Mouse (Mus musculus) ovary, adult 18-20 months (tissue): ENCODE measurements around the gene Olfr1371.
A peak's percentile ranks its signal among the peaks of the same experiment; 100 is the strongest.

Source experiments
- DNase-seq: peaks from one replicate; pipeline ENCODE4 v3.0.0; 2022; ENCODE audit warnings: low spot score, mixed read lengths

Gene Olfr1371

DNA sequence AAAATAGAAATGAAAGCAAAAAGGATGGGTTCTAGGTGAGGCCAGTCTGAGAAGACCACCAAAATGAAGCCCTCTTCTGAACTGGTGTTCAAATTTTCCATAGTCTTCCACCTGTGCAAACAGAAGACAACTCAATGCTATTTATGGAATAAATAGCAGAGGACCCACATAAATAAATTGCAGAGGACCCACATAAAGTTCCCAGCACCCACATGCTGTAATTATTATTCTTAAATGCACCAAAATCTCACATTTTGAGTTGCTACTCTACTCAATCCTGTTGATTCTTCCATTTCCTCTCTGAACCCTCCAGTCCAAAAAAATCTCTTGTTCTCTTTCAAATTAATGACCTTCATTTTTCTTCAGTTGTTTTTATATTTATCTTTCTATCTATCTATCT, at the start of gene Olfr1371:
TSS of gene Olfr1371 (minus strand) at position 101 of the 400 bp plus-strand sequence.
- no peak for DNase-seq

DNA sequence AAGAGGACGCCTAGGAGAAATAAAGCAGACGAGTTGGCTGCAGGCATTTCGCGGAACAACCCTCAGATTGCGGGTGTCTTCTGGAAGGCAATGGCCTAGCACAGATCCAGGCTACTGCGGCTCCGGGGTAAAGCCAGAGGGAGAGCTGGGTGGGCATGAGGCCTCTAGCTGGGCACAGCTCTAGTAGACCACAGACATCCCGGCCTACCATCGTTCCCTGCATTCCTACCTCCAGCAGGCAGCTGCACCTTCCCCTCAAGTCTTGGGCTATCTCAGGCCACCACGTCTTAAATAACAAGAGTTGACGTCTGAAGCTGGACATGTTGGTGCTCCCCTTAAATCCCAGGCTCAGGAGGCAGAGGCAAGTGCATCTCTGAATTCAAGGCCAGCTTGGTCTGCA, 48.6 kb upstream of the Olfr1371 start:
- DNase-seq: no peak

DNA sequence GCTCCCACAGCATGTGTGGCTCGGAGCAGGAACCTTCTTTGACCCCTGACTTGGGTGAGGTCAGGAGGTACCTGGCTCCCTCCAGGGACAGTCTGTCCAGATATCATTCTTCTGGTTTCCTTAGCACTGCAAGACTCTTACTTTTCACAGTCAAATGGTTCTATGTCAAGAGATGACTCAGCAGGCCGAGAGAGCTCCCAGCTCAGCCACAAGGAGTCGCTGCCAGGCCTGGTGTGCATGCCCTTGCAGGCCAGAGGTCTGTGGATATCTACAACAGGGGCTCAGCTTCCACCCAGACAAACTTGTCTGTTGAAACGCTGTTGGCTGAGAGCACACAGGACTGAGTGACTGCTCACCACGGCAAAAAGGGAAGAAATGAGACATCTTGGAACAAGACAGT, 48.1 kb upstream of the Olfr1371 start:
- DNase-seq: peak; percentile 43

DNA sequence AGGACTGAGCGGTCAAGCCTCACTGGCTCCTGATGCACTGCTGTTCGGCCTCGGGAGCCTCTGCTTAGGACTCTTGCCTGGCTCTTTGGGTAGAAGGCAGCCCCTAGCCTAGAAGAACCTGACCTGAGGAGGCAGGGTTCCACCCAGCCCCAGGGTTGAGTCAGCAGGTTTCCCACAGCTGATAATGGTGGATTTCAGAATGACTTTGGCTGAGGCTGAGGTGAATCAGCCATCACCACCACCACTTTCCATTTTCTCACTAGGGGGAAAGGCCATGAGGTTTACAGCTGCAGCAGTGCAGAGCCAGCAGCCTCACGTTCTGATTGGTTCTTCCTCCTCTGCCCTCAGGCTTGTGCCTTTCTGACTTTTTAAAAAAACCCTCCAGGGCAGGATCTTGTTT, 47.1 kb upstream of the Olfr1371 start:
- DNase-seq: no peak

DNA sequence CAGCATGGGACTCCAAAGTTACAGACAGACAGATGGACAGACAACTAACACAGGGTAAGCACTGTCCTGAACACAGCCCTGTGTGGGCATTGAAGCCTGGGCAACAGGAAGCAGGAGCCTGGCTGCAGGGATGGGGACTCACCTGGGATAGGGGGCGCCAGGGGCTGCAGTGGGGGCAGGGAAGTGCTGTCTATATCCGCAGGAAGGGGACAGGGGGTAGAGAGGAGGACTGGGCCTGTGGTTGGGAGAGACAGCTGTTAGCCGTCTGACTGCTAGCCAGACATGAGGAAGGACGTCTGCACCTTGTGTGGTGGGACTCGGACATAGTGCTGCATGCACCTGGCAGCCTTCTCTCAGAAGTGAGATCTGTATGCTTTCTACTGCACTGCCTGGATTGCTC, 44.9 kb upstream of the Olfr1371 start:
- DNase-seq: no peak

DNA sequence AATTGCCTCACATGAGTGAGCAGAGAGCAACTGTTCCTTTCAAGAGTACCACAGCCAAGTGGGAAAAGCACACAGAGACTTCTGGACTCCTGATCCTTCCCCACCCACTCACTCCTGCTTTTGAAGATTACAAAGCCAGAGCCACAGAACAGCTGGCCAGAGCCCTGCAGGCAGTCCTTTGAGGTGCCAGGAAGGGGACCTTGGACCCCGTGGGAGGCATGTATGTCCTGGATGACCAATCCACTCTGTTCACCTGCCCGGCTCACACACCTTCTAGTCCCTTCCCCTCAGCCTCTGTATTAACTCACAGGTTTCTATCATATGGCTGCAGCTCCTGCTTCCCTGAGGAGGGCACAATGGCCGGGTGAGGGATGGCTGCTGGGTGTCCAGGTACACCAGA, 43.6 kb upstream of the Olfr1371 start:
- no peak for DNase-seq

DNA sequence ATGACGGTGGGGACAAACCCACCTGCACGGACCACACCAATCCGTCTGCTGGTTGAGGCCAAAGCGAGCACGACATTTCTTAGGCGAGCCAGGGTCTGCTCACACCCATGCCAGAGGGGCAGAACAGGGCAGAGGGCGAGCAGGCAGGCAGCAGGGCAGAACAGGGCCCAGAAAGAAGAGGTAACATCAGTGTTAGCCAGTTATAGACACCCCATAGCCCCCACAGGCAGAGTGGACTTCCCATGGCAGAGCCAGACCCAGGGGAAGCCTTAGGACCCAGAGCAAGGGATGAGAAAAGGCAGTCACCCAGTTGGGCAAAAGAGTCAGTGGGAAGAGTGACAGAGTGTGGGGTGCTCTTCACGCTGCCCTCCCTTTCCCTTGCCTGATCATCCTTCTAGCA, 41.3 kb upstream of the Olfr1371 start:
- DNase-seq: no peak

DNA sequence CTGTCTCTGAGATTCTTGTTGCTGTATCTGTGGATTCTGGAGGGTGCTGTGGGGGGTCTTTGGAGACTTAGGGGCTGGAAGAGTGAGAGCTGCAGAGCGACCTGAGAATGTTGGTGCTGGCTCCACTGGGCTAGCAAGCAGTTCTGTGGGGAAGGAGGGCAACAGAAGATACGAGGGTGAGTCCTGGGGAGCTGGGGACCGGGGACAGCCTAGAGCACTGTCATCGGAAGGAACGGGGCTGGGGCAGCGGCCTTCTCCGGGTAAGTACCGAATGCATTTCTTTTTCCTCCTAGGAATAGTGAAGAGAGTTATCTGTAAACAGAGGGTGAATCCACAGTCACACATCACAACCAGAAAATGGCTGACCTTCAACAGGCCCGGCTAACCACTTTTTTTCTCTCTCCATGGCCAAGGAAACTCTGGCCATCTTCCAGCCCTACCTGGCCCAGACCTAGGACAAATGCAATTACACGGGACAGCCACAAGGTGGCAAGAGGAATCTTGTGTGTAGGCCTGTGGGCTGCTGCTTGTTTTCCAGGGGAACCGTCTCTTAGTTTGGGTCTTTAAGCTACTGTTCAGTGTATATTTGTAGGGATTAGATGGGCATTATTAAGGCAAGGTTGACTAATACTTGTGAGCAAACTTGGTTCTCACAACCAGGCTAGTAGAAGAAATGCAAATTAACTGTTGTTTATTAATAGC, 40.0 kb upstream of the Olfr1371 start:
- DNase-seq: peak; percentile 61

DNA sequence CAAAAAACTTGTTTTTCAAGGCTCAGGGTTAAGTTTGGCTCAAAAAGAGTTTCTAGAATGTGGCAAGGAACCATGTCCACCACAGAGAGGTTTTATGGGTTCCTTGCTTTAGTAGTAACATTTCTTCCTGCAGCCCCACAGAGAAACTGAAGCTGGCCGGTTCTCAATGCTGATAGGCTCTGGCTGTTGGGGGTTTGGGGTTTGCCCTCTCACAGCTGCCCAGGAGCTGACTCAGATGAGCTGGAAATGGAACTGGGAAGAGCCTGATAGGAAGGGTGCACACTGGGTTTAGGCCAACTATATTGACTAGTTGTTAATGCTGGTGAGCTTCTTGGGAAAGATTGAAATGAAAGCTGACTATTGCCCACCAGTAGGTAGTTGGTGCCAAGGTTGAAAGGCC, 38.9 kb upstream of the Olfr1371 start:
- no peak for DNase-seq

DNA sequence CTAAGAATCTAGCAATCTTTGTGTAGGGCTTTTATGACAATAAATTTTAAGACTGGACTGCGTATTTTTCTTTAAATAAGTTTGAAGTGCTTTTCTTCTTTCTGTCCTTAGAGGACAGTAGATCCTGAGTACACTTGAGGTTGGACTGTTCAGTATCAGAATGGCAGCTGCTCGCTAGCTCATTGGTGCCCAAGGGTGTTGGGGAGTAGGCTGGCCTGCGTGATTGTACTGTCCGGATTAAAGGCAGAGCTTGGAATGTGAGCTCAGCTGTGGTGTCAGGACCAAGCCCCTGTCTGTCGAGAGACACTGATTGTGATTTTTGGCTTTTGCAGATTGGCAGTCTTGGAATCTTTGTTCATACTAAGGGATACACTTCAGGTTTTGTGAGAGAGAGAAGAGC, 38.0 kb upstream of the Olfr1371 start:
- no peak for DNase-seq

DNA sequence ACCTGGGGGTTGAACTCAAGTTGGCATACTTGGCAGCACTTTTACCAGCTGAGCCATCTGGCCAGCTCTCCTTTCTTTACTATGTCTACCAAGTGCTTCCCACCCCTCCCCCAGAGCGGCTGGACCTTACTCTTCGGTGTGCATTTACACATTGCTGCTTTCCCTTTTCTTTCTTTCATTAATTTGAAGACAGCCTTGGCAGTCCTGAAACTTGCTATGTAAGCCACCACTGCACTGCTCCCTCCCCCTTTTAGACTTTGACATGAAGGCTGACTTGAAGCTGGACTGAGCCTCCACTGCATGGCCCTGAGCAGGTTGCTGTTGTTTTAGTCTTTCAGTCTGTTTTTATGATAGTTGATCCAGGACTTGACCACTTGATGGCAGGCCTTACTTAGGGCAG, 35.7 kb upstream of the Olfr1371 start:
- no peak for DNase-seq

DNA sequence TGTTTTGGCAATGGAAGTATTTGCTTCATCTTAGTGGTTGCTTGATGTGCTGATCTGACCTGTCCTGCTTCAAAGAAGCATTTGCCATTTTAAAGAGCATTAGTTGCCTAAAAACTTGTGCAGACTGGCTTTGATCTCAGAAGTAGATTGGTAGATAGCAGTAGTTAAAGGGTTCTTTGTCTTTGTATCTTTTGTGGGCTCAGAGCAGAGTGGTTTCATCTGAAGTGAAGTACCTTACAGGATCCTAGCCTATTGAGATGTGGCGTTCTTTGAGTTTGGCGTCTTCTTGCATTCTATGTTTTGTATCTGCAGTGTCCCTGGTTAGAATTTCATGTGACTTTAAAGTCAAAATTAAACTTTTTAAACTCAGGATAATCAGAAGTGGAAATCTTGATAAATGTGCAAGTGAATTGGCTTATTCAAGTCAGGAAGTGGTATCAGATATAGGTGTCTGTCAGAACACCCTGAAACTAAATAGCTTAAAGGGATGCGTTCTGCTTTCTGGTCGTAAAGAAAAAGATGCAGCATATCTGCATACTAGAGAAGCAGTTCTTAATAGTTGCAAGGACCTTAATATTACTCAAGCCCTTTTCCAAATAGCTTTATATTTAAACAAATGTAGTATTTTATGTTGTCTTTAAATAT, 27.2 kb upstream of the Olfr1371 start:
- no peak for DNase-seq

DNA sequence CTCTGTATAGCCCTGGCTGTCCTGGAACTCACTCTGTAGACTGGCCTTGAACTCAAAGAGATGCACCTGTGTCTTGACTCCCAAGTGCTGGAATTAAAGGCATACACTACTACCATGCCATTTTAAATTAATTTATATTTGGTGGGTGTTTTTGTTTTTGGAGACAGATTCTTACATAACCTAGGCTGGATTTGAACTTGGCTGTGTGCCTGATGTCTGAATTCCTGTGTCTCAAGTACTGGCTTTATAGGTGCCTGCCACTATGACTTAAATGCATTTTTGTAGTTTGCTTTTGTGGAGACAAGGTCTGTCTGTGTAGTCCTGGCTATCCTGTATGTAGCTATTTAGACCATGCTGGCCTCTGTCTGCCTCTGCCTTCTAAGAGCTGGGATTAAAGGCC, 20.7 kb upstream of the Olfr1371 start:
- no peak for DNase-seq

DNA sequence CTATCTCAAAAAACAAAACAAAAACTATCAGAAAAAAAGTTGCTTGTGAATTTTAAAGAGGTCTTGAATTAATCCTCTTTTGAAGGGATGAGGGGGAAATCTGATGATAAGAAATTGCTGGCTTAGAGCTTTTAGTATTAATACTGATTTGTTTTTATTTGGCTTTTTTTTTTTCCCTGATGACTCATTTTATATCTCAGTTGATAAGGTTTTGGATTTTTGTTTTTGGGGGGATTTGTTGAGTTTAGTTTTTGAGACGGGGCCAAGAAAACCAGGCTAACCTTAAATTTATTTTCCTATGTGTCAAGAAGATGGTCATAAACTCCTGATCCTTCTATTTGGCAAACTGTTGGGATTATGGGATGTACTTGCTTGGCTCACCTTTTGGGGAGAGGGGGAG, 20.1 kb upstream of the Olfr1371 start:
- no peak for DNase-seq

DNA sequence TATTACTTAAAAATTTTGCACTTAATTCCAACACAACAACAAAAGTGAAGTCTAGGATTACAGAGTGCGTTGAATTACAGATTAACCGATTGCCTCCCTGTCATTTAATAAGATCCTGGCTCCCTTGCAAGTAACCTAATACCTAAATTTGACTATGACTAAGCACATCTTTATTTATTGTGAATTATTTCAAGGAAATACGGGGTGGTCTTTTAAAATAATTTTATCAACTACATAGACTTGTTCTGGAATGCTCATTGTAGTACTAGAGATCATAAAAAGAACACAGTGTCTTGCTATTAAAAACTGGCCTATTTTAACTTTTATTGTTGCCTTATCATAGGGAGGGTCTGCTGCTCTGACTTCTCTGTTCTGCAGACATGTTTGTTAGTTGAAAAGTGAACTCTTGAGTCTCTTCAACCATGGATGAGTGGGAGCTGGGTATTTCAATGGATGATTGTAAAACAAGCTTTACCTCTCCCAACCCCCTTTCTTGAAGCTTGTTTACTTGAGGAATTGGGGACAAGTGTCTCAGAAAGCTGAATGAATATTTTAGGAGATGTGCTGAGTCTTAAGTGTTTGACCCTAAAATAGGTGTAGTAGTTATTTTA, 19.4 kb upstream of the Olfr1371 start:
- DNase-seq: no peak

DNA sequence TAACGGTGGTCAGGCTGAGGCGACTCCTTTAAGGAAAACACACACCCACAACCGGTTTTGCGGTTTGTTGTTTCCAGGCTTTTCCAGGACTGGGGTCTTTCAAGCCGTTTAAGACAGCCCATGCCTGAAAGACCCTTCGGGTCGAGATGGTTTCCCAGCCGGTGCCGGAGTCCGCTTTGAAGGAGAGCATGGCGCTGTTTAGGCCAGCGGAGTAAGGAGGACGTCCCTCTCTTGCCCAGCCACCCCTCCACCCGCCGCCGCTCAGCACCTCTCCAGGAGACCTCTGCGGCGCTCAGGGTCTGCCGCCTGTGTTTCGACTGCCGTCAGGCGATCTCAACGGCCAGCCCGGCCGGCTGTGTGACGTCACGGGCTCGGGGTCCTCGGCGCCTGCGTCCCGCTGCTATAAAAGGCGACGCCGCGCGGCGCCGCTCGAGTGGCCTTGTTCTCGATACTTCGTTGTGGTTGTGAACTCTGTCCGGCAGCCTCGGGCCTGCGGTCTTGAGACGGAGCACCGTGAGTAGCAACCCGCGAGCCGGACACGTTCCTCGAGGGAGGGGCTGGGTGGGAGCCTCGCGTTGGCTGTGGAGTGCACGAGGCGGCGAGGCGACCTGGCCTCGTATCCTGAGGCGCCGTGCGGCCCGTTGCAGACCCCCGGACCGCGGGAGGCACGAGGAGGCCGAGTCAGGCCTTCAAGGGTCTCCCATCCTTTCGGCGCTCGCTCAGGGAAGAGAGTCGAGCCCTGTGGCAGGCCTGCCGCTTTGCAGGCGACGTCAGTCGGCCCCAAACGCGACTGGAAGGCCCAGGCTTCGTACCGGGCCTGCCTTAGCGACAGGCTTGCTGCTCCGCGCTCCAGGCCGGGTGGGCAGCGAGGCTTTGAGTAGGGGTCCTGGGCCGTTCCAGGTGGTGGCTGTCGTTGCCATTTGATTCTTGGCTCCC, 18.1 kb upstream of the Olfr1371 start, which contains the start of gene Skp1a:
TSS of gene Skp1a (plus strand) at position 390 of the 936 bp plus-strand sequence.
- DNase-seq: peak; percentile 83

DNA sequence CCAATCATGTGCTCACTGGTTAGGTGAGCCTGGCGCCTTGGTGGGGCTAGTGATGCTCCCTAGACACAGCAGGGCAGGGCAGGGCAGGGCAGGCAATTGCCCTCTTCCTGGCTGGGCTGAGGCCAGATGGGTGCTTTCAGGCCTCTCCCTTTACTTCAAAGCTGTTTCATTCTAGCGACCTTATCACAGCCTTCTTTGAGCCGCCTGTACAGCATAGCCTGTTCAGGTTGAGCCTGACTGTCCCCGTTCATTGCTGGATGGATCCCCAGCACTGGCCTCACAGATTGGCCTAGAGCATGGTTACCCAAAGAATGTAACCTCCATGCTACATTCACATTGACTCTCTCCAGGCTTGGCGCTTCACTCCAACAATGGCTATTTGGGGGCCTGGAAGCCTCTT, 16.9 kb upstream of the Olfr1371 start:
- no peak for DNase-seq

DNA sequence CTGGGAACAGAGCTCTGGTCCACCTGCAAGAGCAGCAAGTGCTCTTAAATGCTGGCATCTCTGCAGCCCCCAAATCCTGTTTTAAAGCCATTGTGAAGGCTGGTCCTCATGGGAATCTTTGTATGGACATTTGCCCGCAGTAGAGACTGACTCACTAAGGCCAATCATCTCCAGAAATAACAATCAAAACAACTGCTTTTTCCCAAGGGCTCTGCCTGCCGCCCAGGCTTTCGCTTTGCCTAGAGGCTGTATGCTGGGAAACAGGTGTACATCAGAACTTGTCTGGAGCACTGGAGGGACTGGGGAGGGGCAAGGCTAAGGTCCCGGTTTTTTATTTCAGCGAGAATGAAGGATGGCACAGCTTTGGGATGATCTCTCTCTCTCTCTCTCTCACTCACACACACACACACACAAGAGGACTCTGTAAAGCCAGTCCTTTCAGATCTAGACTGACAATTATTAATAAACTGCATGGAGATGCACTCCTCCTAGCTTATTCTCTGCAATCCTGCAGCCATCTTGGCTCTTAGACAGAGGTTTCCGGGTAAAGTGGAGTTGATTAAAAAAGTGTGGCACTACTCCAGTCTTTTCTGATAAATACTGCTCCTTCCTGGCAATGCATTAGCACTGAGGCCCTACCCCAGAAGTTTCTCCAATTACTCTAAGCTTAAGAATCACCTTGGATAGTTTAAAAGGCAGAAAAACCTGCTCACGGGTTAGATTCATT, 15.1 kb upstream of the Olfr1371 start:
- DNase-seq: no peak

DNA sequence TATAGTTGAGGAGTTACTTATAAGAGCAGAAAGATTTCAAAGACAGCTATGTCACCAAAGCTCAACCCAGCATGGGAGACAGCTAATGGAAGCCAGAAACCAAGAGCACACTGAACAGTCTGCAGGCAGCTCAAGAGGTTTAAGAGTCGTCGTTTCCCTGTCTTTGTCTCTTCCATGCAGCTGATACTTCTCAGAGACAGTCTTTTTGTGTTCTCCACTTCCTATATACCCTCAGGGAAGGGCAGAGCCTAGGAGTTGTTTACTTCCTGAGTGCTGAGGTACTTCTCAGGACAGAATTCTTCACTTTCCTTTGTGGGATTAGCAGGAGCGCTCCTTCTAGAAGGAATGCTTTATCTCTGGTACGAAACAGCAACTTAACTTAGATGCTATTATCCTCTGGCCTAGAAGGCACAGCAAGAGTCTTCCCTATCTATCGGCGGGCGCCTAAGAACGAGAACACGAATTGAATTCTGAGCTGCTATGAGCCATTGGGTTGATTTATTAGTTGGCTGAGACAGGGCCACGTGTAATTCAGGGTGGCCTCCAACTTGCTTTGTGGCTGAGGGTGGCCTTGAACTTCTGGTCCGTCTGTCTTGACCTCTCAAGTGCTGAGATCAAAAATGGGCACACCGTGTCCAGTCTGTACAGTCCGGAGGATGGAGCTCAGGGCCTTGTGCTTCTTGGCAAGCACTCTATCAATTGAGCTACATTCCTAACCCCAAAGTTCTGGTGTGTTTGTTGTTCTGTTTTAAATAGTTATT, 13.9 kb upstream of the Olfr1371 start:
- DNase-seq: no peak

DNA sequence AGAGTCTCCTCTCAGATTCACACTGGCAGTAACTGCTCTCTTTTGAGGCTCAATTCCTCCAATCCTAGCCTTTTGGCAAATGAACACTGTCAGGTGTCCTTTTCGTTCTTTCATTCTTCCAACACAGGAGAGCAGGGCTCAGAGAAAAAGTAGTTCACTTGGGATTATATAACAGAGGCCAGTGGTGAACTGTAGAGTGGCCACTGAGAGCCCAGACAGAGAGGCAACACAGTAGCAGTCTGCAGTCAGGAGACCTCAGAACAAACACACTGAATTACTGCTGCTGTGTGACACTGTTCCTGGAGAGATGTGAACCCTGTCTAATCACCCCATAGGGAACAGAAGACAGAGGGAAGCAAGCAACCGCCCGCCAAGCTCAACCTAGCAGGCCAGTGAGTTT, 13.3 kb upstream of the Olfr1371 start:
- DNase-seq: no peak
